Mouse (Mus musculus) neural tube, embryonic 12.5 days (tissue): ENCODE data around the gene Olfr17. TPM values are rescaled to one million over a fixed set of nuclear protein-coding genes. Genes with fewer than 3 reads are reported as not detected.
A peak's percentile ranks its signal among the peaks of the same experiment; 100 is the strongest.
"Not testable (repeated sequence)": the region's sequence is repeated elsewhere in the genome, so short reads cannot be mapped to it uniquely, and the experiment has no call there.

Experiments used
- ATAC-seq: fragments of 200-750 bp; cut with Nextera tagmentation; 2 replicates; pipeline ENCODE4 v1.8.0; 2017; ENCODE audit warnings: low read depth, mild to moderate bottlenecking, moderate TSS enrichment, moderate library complexity; ENCODE audit not compliant: low FRiP score
- H3K27ac ChIP-seq: fragments of 300-500 bp; sonication (generic); 2 replicates; pipeline ENCODE4 v1.5.1; 2016
- H3K27me3 ChIP-seq: fragments of 300-500 bp; sonication (generic); replicated peaks from 2 replicates; pipeline ENCODE4 v1.6.1; 2016; ENCODE audit warnings: mild to moderate bottlenecking
- H3K36me3 ChIP-seq: fragments of 300-500 bp; sonication (generic); 2 replicates; pipeline ENCODE4 v1.6.1; 2016; ENCODE audit warnings: mild to moderate bottlenecking
- H3K4me1 ChIP-seq: fragments of 300-500 bp; sonication (generic); 2 replicates; pipeline ENCODE4 v1.6.1; 2016
- H3K4me2 ChIP-seq: fragments of 300-500 bp; sonication (generic); replicated peaks from 2 replicates; pipeline ENCODE4 v1.6.1; 2016; ENCODE audit warnings: mild to moderate bottlenecking
- H3K4me3 ChIP-seq: fragments of 300-500 bp; sonication (generic); 2 replicates; pipeline ENCODE4 v1.5.1; 2016
- H3K9ac ChIP-seq: fragments of 300-500 bp; sonication (generic); 2 replicates; pipeline ENCODE4 v1.6.1; 2016; ENCODE audit warnings: mild to moderate bottlenecking
- H3K9me3 ChIP-seq: fragments of 300-500 bp; sonication (generic); 2 replicates; pipeline ENCODE4 v1.6.1; 2016; ENCODE audit warnings: mild to moderate bottlenecking
- WGBS: fragments of 180-500 bp; shearing (Covaris S2); methylation state at CpG from one replicate; pipeline ENCODE4 v1.1.7; 2016; 5-methylcytosine and 5-hydroxymethylcytosine counted together
- polyA plus RNA-seq: library from polyadenylated mRNA; unstranded; fragments of >200 nt; fragmentation: Nextera tagmentation; extraction: Ambion mirVana; gene quantifications from 2 replicates; pipeline ENCODE4 v1.2.1, GENCODE M21; 2016

Olfr17 gene
- not detected in 2 replicates for polyA plus RNA-seq

DNA sequence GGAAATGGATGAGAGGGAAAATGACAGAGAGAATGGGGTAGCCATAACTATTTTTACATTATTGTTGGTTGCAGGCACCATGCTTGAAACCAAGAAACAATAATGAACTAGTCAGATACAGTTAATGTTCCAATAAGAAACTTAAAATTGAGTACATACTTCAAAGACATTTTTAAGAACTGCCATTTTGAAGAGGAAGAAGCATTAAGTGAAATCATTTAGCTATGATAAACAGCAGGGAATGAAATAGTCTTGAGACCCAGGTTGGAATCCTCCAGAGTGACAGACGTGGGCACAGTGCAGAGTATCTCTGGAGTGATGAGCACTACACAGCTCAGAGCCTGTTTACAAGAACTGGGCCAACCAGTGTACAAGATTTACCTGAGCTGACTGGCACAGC is at the start of gene Olfr17:
Gene Olfr17, plus strand, starts transcription at position 301 of the 400 bp plus-strand sequence.
- H3K4me2 ChIP-seq: no peak within 1 kb of the TSS
- no peak for ATAC-seq
- H3K4me1 ChIP-seq: no peaks in the 10 kb centered on the region
- WGBS: 57% methylated on average over 1 of the region's 1 CpGs
- no peaks in the 10 kb centered on the region for H3K27me3 ChIP-seq
- H3K9ac ChIP-seq: no peak within 1 kb of the TSS
- H3K36me3 ChIP-seq: no peaks in the 10 kb centered on the region
- H3K4me3 ChIP-seq: no peak within 1 kb of the TSS
- no peaks in the 10 kb centered on the region for H3K9me3 ChIP-seq
- H3K27ac ChIP-seq: no peak within 1 kb of the TSS

GRCm38 (mm10) chr7:107044407-107044806 is 48.6 kb upstream of the Olfr17 start:
- no peak for ATAC-seq
- Histone ChIP-seq H3K9ac (no peak overlapping the region), H3K36me3 (no peaks in the 10 kb centered on the region), H3K4me1 (no peaks in the 10 kb centered on the region), H3K9me3 (no peaks in the 10 kb centered on the region), H3K27ac (no peak overlapping the region), H3K27me3 (no peaks in the 10 kb centered on the region), H3K4me3 (no peak overlapping the region), H3K4me2 (no peak overlapping the region)
- WGBS: 92% methylated on average over 1 of the region's 1 CpGs

- Histone ChIP-seq H3K9ac (no peak overlapping the region), H3K36me3 (no peaks in the 10 kb centered on the region), H3K4me2 (no peak overlapping the region), H3K27ac (no peak overlapping the region), H3K4me1 (no peaks in the 10 kb centered on the region), H3K9me3 (no peaks in the 10 kb centered on the region), H3K4me3 (no peak overlapping the region), H3K27me3 (no peaks in the 10 kb centered on the region)
- ATAC-seq: 0 out of 2 replicates have a peak, but pooled peaks have one; percentile 41
- WGBS: 6% methylated on average over 5 of the region's 5 CpGs
Measured at GRCm38 (mm10) chr7:107045833-107046232, 47.2 kb upstream of the Olfr17 start.

GRCm38 (mm10) chr7:107047578-107047977 is 45.4 kb upstream of the Olfr17 start:
- no peak overlapping the region for H3K4me3 ChIP-seq
- H3K36me3 ChIP-seq: no peaks in the 10 kb centered on the region
- WGBS: 65% methylated on average over 3 of the region's 3 CpGs
- no peaks in the 10 kb centered on the region for H3K4me1 ChIP-seq
- no peak for ATAC-seq
- H3K9ac ChIP-seq: no peak overlapping the region
- H3K27me3 ChIP-seq: no peaks in the 10 kb centered on the region
- H3K9me3 ChIP-seq: no peaks in the 10 kb centered on the region
- no peak overlapping the region for H3K27ac ChIP-seq
- H3K4me2 ChIP-seq: no peak overlapping the region

GRCm38 (mm10) chr7:107070681-107071080 is 22.3 kb upstream of the Olfr17 start, which contains the start of gene Olfr714:
Olfr714 (plus strand) TSS chr7:107070981.
- no peak within 1 kb of the TSS for H3K9ac ChIP-seq
- no peaks in the 10 kb centered on the region for H3K4me1 ChIP-seq
- H3K9me3 ChIP-seq: peaks cover 4% of the 10 kb centered on the region
- no peak within 1 kb of the TSS for H3K4me3 ChIP-seq
- H3K27ac ChIP-seq: no peak within 1 kb of the TSS
- H3K36me3 ChIP-seq: no peaks in the 10 kb centered on the region
- no peak for ATAC-seq
- WGBS: 93% methylated on average over 2 of the region's 2 CpGs
- H3K27me3 ChIP-seq: no peaks in the 10 kb centered on the region
- H3K4me2 ChIP-seq: no peak within 1 kb of the TSS

DNA sequence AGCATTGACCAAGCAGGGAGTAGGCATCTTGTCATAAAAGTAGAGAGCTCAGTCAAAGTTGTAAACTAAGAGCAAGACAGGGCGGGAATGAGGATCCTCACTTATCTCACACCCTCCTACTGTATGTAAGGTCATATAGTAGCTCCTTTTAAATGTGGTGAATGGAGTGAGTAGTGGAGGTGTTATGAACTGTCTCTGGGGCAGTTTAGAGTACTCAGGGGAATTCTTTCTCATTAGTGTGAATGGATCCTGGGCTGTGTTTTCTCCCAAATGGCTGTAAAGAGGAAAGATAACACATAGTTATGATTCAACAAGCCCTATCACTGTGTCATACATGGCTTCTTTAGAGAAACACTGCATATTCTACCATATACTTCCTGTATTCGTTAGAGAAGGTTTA is 17.2 kb downstream of the Olfr17 start, which contains the start of gene Olfr715b:
Gene Olfr715b, minus strand, starts transcription at position 101 of the 400 bp plus-strand sequence.
- not testable (repeated sequence) for H3K4me2 ChIP-seq, H3K9ac ChIP-seq, H3K36me3 ChIP-seq, H3K27me3 ChIP-seq, H3K4me3 ChIP-seq, H3K9me3 ChIP-seq, ATAC-seq, H3K4me1 ChIP-seq, H3K27ac ChIP-seq
- 85% methylated on average over 2 of the region's 2 CpGs for WGBS

- H3K36me3 ChIP-seq, H3K27me3 ChIP-seq, H3K9me3 ChIP-seq, H3K4me3 ChIP-seq, H3K4me1 ChIP-seq, H3K27ac ChIP-seq, ATAC-seq, H3K4me2 ChIP-seq, H3K9ac ChIP-seq: not testable (repeated sequence)
- WGBS: 87% methylated on average over 3 of the region's 3 CpGs
Measured at GRCm38 (mm10) chr7:107130983-107131382, 38.0 kb downstream of the Olfr17 start, which contains the start of gene Olfr715. Olfr715 (minus strand) TSS chr7:107131083.

DNA sequence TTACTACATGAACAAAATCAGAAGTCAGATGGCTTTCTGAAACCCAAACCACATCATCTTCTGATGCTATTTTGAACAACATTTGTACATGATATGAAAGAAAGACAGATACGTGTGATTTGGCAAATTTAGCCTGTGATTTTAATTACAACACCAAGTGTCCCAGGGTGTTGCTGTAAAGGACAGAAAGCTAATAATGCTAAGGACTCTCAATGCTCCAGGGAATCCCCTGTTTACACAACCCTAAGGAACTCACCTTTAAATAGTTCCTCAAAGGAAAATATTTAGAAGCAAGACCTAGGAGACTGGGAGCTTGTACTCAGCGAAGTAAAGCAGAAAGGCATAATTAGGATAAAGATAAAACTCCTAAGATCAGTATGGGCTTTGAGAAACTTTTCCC is 45.0 kb downstream of the Olfr17 start, which contains the start of gene Olfr716:
Gene Olfr716, plus strand, starts transcription at position 301 of the 400 bp plus-strand sequence.
- not testable (repeated sequence) for ATAC-seq, H3K9ac ChIP-seq, H3K36me3 ChIP-seq, H3K4me1 ChIP-seq, H3K27ac ChIP-seq, H3K9me3 ChIP-seq, H3K4me2 ChIP-seq, H3K4me3 ChIP-seq, H3K27me3 ChIP-seq
- WGBS: 78% methylated on average over 2 of the region's 2 CpGs

Other genes starting within 250 kb of the Olfr17 start
- not detected in 2 replicates for gene Olfr703, start 249.9 kb upstream of the Olfr17 start, polyA plus RNA-seq
- not detected in 2 replicates for gene Olfr704, start 230.0 kb upstream of the Olfr17 start, polyA plus RNA-seq
- gene Olfr705, start 216.3 kb upstream of the Olfr17 start, polyA plus RNA-seq: not detected in 2 replicates
- not detected in 2 replicates for gene Olfr706, start 205.1 kb upstream of the Olfr17 start, polyA plus RNA-seq
- gene Olfr707, start 192.0 kb upstream of the Olfr17 start, polyA plus RNA-seq: not detected in 2 replicates
- not detected in 2 replicates for gene Olfr1532-ps1, start 185.2 kb upstream of the Olfr17 start, polyA plus RNA-seq
- not detected in 2 replicates for gene Olfr709-ps1, start 161.0 kb upstream of the Olfr17 start, polyA plus RNA-seq
- not detected in 2 replicates for gene Olfr710, start 144.9 kb upstream of the Olfr17 start, polyA plus RNA-seq
- gene Olfr6, start 129.3 kb upstream of the Olfr17 start, polyA plus RNA-seq: not detected in 2 replicates
- not detected in 2 replicates for gene Olfr711, start 117.8 kb upstream of the Olfr17 start, polyA plus RNA-seq
- gene Olfr2, start 87.1 kb upstream of the Olfr17 start, polyA plus RNA-seq: not detected in 2 replicates
- gene Olfr713, start 62.0 kb upstream of the Olfr17 start, polyA plus RNA-seq: not detected in 2 replicates
- gene Olfr714, start 22.2 kb upstream of the Olfr17 start, polyA plus RNA-seq: not detected in 2 replicates
- gene Olfr715b, start 17.1 kb downstream of the Olfr17 start, polyA plus RNA-seq: not detected in 2 replicates
- not detected in 2 replicates for gene Olfr715, start 37.9 kb downstream of the Olfr17 start, polyA plus RNA-seq
- not detected in 2 replicates for gene Olfr716, start 45.1 kb downstream of the Olfr17 start, polyA plus RNA-seq
- gene Nlrp14, start 73.8 kb downstream of the Olfr17 start, polyA plus RNA-seq: not detected in 2 replicates
- gene Rbmxl2, start 116.2 kb downstream of the Olfr17 start, polyA plus RNA-seq: not detected in 2 replicates